Mouse (Mus musculus): ENCODE data around the gene Cpeb3. TPM values are rescaled to one million over a fixed set of nuclear protein-coding genes. Genes with fewer than 3 reads are reported as not detected.
"Not testable (repeated sequence)": the region's sequence is repeated elsewhere in the genome, so short reads cannot be mapped to it uniquely, and the experiment has no call there.

Gene Cpeb3
- polyA plus RNA-seq, 1 experiment from 2014 or later = 11.2 TPM

DNA sequence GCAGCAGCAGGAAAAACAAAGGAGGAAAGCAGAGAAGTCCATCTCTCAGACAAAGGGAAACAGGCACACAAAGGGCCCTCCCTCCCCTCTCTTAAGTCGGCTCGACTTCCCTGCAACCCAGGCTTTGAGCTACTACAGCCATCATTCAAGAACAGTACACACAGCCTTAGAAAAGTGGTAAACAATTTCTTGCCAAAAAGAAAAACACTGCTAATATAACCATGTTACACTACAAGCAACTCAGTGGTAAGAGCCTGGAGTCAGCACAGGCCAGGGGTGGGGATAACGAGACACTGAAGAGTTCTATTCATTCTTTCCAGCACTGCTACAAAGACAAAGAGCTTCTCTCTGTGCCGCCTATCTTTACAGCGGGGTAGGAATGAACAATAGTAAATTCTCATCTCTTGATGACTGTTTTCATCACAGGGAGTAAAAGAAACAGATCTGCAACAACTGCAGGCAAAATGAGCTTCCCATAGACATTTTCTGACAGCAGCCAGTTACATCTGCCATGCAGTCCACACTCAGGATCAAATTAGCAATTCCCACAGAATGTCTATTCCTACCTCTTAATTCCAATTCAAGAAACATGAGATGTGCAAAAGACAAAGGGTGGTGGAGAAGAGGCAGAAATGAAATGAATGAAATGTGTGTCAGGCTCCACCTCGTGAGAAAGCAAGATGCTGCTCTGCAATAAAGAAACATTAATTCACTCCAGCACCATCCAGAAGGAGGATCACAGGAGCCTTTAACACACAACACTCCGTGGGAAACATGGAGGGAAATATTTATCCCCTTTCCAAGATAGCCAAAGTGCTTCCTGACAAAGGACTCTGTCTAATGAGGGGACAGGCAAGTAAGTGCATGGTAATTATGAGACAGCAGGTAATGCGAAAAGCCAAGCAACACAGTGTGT, 118.0 kb downstream of the Cpeb3 start:
- H3K9ac ChIP-seq (ENCODE audit: low read depth, low read length) = no peak overlapping the region; the same call in 1 of the 2 replicates
- H3K36me3 ChIP-seq (ENCODE audit: control insufficient read depth, insufficient read depth, low read length) = no peaks in the 10 kb centered on the region
- no peak overlapping the region for H3K4me2 ChIP-seq (ENCODE audit: low read length)
- H3K27me3 ChIP-seq (ENCODE audit: control insufficient read depth, insufficient read depth, low read depth, low read length) = no peaks in the 10 kb centered on the region
- no peaks in the 10 kb centered on the region for H3K9me3 ChIP-seq (replicated peaks; ENCODE audit: control insufficient read depth, low read length, poor library complexity, severe bottlenecking)
- peak overlapping the region; percentile 81 for H3K27ac ChIP-seq (ENCODE audit: low read length)
- ATAC-seq = peak; percentile 77
- H3K4me1 ChIP-seq (ENCODE audit: control insufficient read depth, insufficient read depth, low read length) = peaks cover 15% of the 10 kb centered on the region
- 14% methylated on average over 8 of the region's 8 CpGs for WGBS
- H3K4me3 ChIP-seq (ENCODE audit: low read depth, low read length) = no peak overlapping the region

DNA sequence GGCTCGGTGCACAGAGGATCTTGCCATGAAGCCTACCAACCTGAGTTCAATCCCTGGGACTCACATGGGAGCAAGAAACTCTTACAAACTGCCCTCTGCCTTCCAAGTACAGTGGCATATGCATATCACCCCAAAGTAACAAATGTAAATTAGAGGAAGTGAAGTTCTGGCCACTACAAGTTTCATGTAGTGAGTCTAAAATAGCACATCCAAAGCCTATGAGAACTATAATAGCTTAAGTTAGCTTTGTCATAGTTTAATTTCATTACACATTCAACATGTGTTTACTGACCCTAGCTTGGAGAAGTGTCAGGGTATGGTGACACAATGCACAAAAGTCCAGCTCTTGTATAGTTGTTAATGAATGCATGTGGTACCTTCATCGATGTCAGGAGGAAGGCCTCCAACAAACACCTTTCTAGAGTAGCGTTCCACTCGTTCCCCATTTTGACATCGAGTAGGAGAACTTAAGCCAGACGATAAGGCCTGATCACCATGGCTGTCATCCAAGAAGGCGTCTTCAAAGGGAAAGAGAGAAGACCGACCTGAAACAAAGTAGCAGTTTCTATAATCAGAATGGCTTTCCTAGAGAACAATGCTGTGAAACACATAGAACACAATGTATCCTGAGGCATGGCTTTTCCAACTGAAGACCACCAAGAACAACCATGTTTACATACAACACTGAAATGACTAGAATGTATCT, 120.2 kb downstream of the Cpeb3 start:
- H3K9me3 ChIP-seq (replicated peaks; ENCODE audit: control insufficient read depth, low read length, poor library complexity, severe bottlenecking) = no peaks in the 10 kb centered on the region
- WGBS = 93% methylated on average over 8 of the region's 8 CpGs
- H3K4me3 ChIP-seq (ENCODE audit: low read depth, low read length) = no peak overlapping the region
- H3K4me1 ChIP-seq (ENCODE audit: control insufficient read depth, insufficient read depth, low read length) = peaks cover 15% of the 10 kb centered on the region
- no peaks in the 10 kb centered on the region for H3K36me3 ChIP-seq (ENCODE audit: control insufficient read depth, insufficient read depth, low read length)
- no peak overlapping the region for H3K9ac ChIP-seq (ENCODE audit: low read depth, low read length)
- H3K4me2 ChIP-seq (ENCODE audit: low read length) = no peak overlapping the region
- H3K27ac ChIP-seq (ENCODE audit: low read length) = no peak overlapping the region
- no peak for ATAC-seq
- no peaks in the 10 kb centered on the region for H3K27me3 ChIP-seq (ENCODE audit: control insufficient read depth, insufficient read depth, low read depth, low read length)

DNA sequence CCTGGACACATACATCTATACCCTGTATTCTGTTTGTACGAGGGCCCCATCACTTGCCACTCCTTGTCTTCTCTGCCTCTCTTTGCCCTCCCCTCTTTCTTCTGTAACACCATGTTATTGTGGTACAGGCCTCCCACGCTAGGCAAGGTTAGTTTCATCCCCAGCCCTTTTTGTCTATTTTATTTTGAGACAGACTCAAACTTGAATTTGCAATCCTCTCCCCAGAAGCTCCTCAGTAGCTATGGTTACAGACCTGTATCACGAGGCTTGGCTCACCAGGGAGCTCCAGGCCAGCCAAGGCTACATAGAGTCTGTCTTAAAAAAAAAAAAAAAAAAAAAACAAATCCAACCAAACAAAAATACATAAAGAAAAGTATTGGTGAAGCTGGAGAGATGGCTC, 123.9 kb downstream of the Cpeb3 start:
- no peak for ATAC-seq
- H3K36me3 ChIP-seq (ENCODE audit: control insufficient read depth, insufficient read depth, low read length) = no peaks in the 10 kb centered on the region

DNA sequence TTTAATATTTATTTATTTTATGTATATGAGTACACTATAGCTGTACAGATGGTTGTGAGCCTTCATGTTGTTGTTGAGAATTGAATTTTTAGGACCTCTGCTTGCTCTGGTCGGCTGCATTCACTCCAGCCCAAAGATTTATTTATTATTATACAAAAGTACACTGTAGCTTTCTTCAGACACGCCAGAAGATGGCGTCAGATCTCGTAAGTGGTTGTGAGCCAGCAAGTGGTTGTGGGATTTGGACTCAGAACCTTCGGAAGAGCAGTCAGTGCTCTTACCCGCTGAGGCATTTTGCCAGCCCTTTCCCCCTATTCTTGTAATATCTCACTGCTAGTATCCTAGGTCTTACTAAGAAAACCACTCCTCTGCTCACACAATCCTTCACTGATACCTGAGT, 126.9 kb downstream of the Cpeb3 start:
- Histone ChIP-seq H3K27ac (ENCODE audit: low read length) (no peak overlapping the region), H3K36me3 (ENCODE audit: control insufficient read depth, insufficient read depth, low read length) (no peaks in the 10 kb centered on the region), H3K4me3 (ENCODE audit: low read depth, low read length) (no peak overlapping the region), H3K27me3 (ENCODE audit: control insufficient read depth, insufficient read depth, low read depth, low read length) (no peaks in the 10 kb centered on the region), H3K4me2 (ENCODE audit: low read length) (no peak overlapping the region), H3K9ac (ENCODE audit: low read depth, low read length) (no peak overlapping the region), H3K9me3 (replicated peaks; ENCODE audit: control insufficient read depth, low read length, poor library complexity, severe bottlenecking) (no peaks in the 10 kb centered on the region), H3K4me1 (ENCODE audit: control insufficient read depth, insufficient read depth, low read length) (no peaks in the 10 kb centered on the region)
- ATAC-seq = no peak
- 58% methylated on average over 6 of the region's 6 CpGs for WGBS

More for the DNA sequence above, 123.9 kb downstream of the Cpeb3 start:
- Histone ChIP-seq H3K4me1 (ENCODE audit: control insufficient read depth, insufficient read depth, low read length) (no peaks in the 10 kb centered on the region), H3K9me3 (replicated peaks; ENCODE audit: control insufficient read depth, low read length, poor library complexity, severe bottlenecking) (no peaks in the 10 kb centered on the region), H3K4me3 (ENCODE audit: low read depth, low read length) (no peak overlapping the region), H3K27ac (ENCODE audit: low read length) (no peak overlapping the region), H3K27me3 (ENCODE audit: control insufficient read depth, insufficient read depth, low read depth, low read length) (no peaks in the 10 kb centered on the region), H3K4me2 (ENCODE audit: low read length) (no peak overlapping the region), H3K9ac (ENCODE audit: low read depth, low read length) (no peak overlapping the region)
- 73% methylated on average over 3 of the region's 3 CpGs for WGBS

DNA sequence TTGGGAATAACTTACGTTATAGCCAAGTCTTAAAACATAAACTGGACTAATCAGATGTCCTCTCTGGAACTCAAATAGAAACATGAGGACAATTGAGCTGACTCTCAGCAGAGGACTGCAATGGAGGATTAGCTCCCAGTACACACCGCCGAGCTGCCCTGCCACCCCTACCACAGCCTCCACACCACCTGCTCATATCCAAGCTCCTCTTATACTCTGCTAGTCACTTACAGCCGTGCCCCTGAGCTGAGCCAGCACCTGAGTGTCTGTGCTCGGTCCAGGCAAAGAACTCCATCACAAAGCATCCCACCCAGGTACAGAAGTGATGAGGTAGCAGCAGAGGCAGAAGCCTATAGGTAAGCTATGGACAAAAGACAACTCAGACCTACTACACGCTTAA, 129.2 kb downstream of the Cpeb3 start:
- no peak for ATAC-seq
- Histone ChIP-seq H3K4me1 (ENCODE audit: control insufficient read depth, insufficient read depth, low read length) (no peaks in the 10 kb centered on the region), H3K27me3 (ENCODE audit: control insufficient read depth, insufficient read depth, low read depth, low read length) (no peaks in the 10 kb centered on the region), H3K4me2 (ENCODE audit: low read length) (no peak overlapping the region), H3K36me3 (ENCODE audit: control insufficient read depth, insufficient read depth, low read length) (no peaks in the 10 kb centered on the region), H3K27ac (ENCODE audit: low read length) (no peak overlapping the region), H3K4me3 (ENCODE audit: low read depth, low read length) (no peak overlapping the region), H3K9ac (ENCODE audit: low read depth, low read length) (no peak overlapping the region), H3K9me3 (replicated peaks; ENCODE audit: control insufficient read depth, low read length, poor library complexity, severe bottlenecking) (no peaks in the 10 kb centered on the region)
- WGBS = 83% methylated on average over 6 of the region's 6 CpGs

DNA sequence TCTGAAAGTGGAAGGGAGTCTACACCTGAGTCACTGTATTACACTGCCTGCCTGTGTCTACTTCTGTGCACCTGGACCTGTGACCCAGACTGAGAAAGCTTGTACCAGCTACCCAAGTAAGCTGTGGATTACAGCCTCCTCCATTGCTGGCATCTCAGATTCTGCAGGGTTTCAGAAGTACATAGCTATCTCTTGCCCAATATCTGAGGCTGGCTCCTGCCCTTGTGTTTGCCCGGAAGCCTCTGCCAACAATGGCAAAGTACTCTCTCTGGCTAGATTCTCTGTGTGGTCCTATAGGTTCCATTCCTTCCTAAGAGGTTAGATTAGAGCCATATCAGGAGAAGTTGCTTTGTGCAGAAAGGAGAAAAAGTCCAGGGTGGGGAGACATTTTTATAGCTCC, 129.8 kb downstream of the Cpeb3 start:
- Histone ChIP-seq H3K27ac (ENCODE audit: low read length) (no peak overlapping the region), H3K4me1 (ENCODE audit: control insufficient read depth, insufficient read depth, low read length) (no peaks in the 10 kb centered on the region), H3K36me3 (ENCODE audit: control insufficient read depth, insufficient read depth, low read length) (no peaks in the 10 kb centered on the region), H3K27me3 (ENCODE audit: control insufficient read depth, insufficient read depth, low read depth, low read length) (no peaks in the 10 kb centered on the region), H3K9ac (ENCODE audit: low read depth, low read length) (no peak overlapping the region), H3K4me3 (ENCODE audit: low read depth, low read length) (no peak overlapping the region), H3K9me3 (replicated peaks; ENCODE audit: control insufficient read depth, low read length, poor library complexity, severe bottlenecking) (no peaks in the 10 kb centered on the region), H3K4me2 (ENCODE audit: low read length) (no peak overlapping the region)
- ATAC-seq = no peak
- WGBS = 93% methylated on average over 1 of the region's 1 CpGs

DNA sequence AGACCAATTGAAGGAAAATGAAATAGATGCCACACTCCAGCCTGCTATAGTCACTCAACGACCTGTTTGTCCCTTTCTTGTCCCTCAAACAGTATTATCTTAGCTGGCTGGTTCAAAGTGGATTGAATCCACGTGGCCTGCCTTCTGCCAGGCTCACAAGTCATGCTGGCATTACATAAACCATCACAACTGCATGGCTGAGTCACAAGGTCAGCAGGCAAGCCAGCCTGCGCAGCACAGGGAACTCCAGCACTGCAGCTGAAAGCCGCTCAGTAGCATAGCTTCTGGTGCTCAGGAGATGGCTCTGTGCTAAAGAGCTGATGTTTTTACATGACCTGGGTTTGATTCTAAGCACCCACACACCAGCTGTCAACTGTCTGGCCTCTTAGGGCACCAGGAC, 130.3 kb downstream of the Cpeb3 start:
- no peak overlapping the region for H3K9ac ChIP-seq (ENCODE audit: low read depth, low read length)
- no peaks in the 10 kb centered on the region for H3K9me3 ChIP-seq (replicated peaks; ENCODE audit: control insufficient read depth, low read length, poor library complexity, severe bottlenecking)
- H3K27ac ChIP-seq (ENCODE audit: low read length) = no peak overlapping the region
- WGBS = 56% methylated on average over 4 of the region's 4 CpGs
- peak; percentile 62; the same call in 1 of the 2 replicates for ATAC-seq
- H3K27me3 ChIP-seq (ENCODE audit: control insufficient read depth, insufficient read depth, low read depth, low read length) = no peaks in the 10 kb centered on the region
- no peak overlapping the region for H3K4me2 ChIP-seq (ENCODE audit: low read length)
- no peak overlapping the region for H3K4me3 ChIP-seq (ENCODE audit: low read depth, low read length)
- no peaks in the 10 kb centered on the region for H3K36me3 ChIP-seq (ENCODE audit: control insufficient read depth, insufficient read depth, low read length)
- H3K4me1 ChIP-seq (ENCODE audit: control insufficient read depth, insufficient read depth, low read length) = no peaks in the 10 kb centered on the region

DNA sequence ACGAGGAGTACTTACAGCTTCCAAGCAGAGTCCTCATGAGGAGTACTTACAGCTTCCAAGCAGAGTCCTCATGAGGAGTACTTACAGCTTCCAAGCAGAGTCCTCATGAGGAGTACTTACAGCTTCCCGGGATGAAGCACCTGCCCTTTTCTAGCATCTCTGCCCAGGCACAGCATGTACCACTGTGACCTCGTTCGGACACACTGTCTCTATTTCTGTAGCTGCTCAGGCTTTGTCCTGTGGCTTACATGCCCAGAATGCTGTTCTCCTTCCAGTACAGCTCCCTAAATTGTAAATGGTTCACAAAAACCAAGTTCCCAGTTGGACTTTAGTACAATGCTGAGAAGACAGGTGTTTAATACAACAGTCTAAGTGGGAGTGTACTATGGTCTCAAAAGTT, 131.1 kb downstream of the Cpeb3 start:
- not testable (repeated sequence) for H3K36me3 ChIP-seq (ENCODE audit: control insufficient read depth, insufficient read depth, low read length); ATAC-seq; H3K4me3 ChIP-seq (ENCODE audit: low read depth, low read length); H3K4me2 ChIP-seq (ENCODE audit: low read length); H3K27ac ChIP-seq (ENCODE audit: low read length); H3K27me3 ChIP-seq (ENCODE audit: control insufficient read depth, insufficient read depth, low read depth, low read length); H3K9me3 ChIP-seq (replicated peaks; ENCODE audit: control insufficient read depth, low read length, poor library complexity, severe bottlenecking); H3K4me1 ChIP-seq (ENCODE audit: control insufficient read depth, insufficient read depth, low read length); H3K9ac ChIP-seq (ENCODE audit: low read depth, low read length)
- WGBS = 83% methylated on average over 4 of the region's 4 CpGs

DNA sequence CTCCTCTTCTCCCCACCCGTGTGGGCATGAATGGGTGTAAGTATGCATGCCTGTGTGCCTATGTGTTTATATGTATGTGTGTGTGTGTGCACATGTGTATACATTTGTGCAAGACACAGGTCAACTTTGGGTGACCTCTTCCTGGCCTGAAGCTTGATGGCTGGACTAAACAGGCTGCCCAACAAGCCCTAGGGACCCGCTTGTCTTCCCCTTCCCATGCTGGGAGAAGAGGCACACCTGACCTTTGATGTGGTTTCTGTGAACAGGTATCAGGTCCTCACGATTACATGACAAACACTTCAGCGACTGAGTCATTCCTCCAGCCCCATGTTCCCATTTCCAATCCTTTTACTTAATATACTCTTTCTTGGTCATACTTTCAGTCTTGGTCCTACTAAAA, 131.8 kb downstream of the Cpeb3 start:
- no peaks in the 10 kb centered on the region for H3K9me3 ChIP-seq (replicated peaks; ENCODE audit: control insufficient read depth, low read length, poor library complexity, severe bottlenecking)
- ATAC-seq = no peak
- H3K4me2 ChIP-seq (ENCODE audit: low read length) = no peak overlapping the region
- H3K27me3 ChIP-seq (ENCODE audit: control insufficient read depth, insufficient read depth, low read depth, low read length) = no peaks in the 10 kb centered on the region
- no peaks in the 10 kb centered on the region for H3K36me3 ChIP-seq (ENCODE audit: control insufficient read depth, insufficient read depth, low read length)
- no peak overlapping the region for H3K27ac ChIP-seq (ENCODE audit: low read length)
- H3K4me1 ChIP-seq (ENCODE audit: control insufficient read depth, insufficient read depth, low read length) = no peaks in the 10 kb centered on the region
- no peak overlapping the region for H3K9ac ChIP-seq (ENCODE audit: low read depth, low read length)
- H3K4me3 ChIP-seq (ENCODE audit: low read depth, low read length) = no peak overlapping the region
- 94% methylated on average over 4 of the region's 4 CpGs for WGBS

All from midbrain, embryonic 16.5 days (tissue).